Mouse (Mus musculus): ENCODE data around the gene 1810010H24Rik.

DNA sequence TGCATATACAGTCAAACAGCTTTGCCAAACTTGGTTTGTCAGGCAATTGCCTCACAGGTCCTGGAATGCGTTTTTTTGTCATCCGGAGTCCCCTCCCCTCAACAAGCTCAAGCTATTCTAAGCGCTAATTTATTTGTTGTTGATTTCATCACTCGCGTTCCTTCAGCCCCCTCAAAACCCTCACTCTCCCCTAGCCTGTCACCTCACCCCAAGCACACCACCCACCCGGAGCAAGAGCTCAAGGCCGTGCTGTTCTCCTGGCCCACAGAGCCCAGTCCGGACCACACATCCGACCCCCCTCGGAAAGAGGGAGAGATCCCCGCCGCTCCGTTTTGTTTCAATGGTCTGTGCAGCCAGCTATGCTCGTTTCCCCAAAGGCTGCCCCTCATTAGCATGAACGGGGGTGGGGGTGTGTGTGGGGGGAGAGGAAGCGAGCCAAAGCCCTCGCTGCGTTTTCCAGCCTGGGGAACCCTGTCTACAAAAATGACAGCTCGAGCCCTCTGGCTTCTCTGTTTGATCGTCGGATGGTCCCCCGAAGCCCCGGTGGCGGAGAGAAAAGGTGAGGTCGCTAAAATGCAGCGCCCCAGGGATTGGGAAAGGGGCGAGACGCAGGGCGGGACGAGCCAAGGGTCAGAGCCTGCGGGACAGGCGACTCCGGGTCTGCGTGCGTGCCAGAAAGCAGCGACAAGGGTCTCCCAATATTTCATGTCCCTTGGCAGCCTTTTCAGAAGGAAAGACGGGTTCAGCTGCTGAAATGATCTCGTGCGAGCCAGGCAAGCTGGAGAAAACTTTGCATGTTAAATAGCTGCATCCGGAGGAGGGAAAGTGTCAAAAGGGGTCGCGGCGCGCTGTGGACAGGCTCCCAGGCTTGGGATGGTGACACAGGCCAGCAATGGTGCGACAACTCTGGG is at the start of gene 1810010H24Rik:
- TF ChIP-seq CTCF (IDR thresholded peaks at IDR 0.05; ENCODE audit: control insufficient read depth, insufficient read depth, insufficient read length) (no peak), USF1 (IDR thresholded peaks at IDR 0.05; ENCODE audit: low read depth) (no peak), FOSL1 (IDR thresholded peaks at IDR 0.05; ENCODE audit: insufficient read depth, low read length, poor library complexity, severe bottlenecking) (no peak), MYOD1 (IDR thresholded peaks at IDR 0.05; ENCODE audit: control insufficient read depth, insufficient read length, low read depth) (no peak), MYOG (IDR thresholded peaks at IDR 0.05; ENCODE audit: control insufficient read depth, extremely low read depth, insufficient read length) (no peak), CEBPB (IDR thresholded peaks at IDR 0.05; ENCODE audit: low read depth) (no peak), MAX (IDR thresholded peaks at IDR 0.05) (no peak)
